26 mouse cellular contexts compared by ENCODE assay signal in the genomic region with DNA sequence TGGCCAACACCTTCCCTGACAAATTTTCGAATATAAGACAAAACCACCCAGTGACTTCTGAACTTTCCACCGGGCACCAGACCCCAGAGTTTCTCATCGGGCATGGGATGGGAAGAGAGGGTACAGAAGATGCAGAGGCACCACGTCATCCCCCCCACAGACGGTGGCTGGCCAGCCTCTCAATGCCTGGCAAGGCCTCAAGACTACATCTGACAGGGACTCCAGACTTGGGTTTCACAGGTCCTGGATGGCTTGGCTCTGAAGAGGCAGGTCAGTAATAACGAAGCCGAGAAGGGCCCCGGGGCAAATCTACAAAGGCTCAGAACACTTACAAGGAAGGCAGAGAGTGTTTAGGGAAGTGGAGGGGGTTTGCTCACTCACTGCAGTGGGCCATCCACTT. TPM values are rescaled to one million over a fixed set of nuclear protein-coding genes. Genes with fewer than 3 reads are reported as not detected.
DNase-seq lines count a peak whose midpoint lies in the region; ATAC-seq and TF ChIP-seq lines count a peak whose summit lies in the region.
"Had no signal": no experiment of that assay in that cellular context is flagged by ENCODE, and none has a peak within 500 bp of the region (broad histone marks: within the 10 kb centered on the region; RNA-seq: fewer than 3 reads in every experiment).

No protein-coding gene starts in this region.

- intact Hi-C loops in heart, postnatal 14 days (cut with DNase I): no loop called here

- H3K9ac ChIP-seq in liver, embryonic 11.5 days (ENCODE audit: low read depth, low read length): 0 out of 2 replicates have a peak overlapping the region, but pooled peaks have one; percentile 14
- H3K9ac ChIP-seq in liver, embryonic 16.5 days (ENCODE audit: low read depth, low read length): no peak overlapping the region
- no peak overlapping the region for H3K9ac ChIP-seq in midbrain, embryonic 15.5 days
- H3K9ac ChIP-seq: embryonic facial prominence, embryonic 13.5 days; forebrain, embryonic 15.5 days; hindbrain, embryonic 12.5 days; intestine, embryonic 15.5 days; limb, embryonic 15.5 days had no signal

- no peak for TF ChIP-seq CTCF in G1E (IDR thresholded peaks at IDR 0.05; ENCODE audit: low read depth, low read length)

- no peaks in the 10 kb centered on the region for H3K27me3 ChIP-seq in G1E (ENCODE audit: insufficient read depth, low read length)
- no peaks in the 10 kb centered on the region for H3K27me3 ChIP-seq in liver, embryonic 11.5 days (replicated peaks; ENCODE audit: control insufficient read depth, insufficient read depth, low read length)
- H3K27me3 ChIP-seq in liver, embryonic 16.5 days (ENCODE audit: control insufficient read depth, insufficient read depth, low read depth, low read length): no peaks in the 10 kb centered on the region
- no peaks in the 10 kb centered on the region for H3K27me3 ChIP-seq in midbrain, embryonic 15.5 days (replicated peaks)
- H3K27me3 ChIP-seq: embryonic facial prominence, embryonic 13.5 days; forebrain, embryonic 15.5 days; hindbrain, embryonic 12.5 days; intestine, embryonic 15.5 days; limb, embryonic 15.5 days had no signal

- WGBS in liver, embryonic 11.5 days: 84% methylated on average over 8 of the region's 8 CpGs
- whole genome bisulfite sequencing in liver, embryonic 16.5 days (ENCODE audit: insufficient replicate concordance): 59% methylated on average over 8 of the region's 8 CpGs
- WGBS in midbrain, embryonic 15.5 days: 93% methylated on average over 8 of the region's 8 CpGs

- peak; percentile 75 for DNase-seq in heart, adult 11 months
- DNase-seq in heart, postnatal 14 days: no peak
- no peak for DNase-seq in G1E (ENCODE audit: low spot score)
- DNase-seq in liver, embryonic 11.5 days (ENCODE audit: low spot score): no peak
- no peak for DNase-seq in layer of hippocampus, adult 9-11 months
- DNase-seq: adrenal gland, postnatal 14 days; cerebellum, adult 11-12 months; cerebellum, adult 9-11 months; gastrocnemius, postnatal 36 days; kidney, adult 2 months; kidney, postnatal 36 days; lung, postnatal 4 days; thymus, postnatal 4 days had no signal

- peak overlapping the region; percentile 14; the same call in 1 of the 2 replicates for H3K4me3 ChIP-seq in G1E (ENCODE audit: low read depth, low read length)
- no peak overlapping the region for H3K4me3 ChIP-seq in liver, embryonic 11.5 days (ENCODE audit: low read depth, low read length)
- H3K4me3 ChIP-seq in liver, embryonic 16.5 days (ENCODE audit: low read depth, low read length): no peak overlapping the region
- H3K4me3 ChIP-seq in midbrain, embryonic 15.5 days: no peak overlapping the region
- H3K4me3 ChIP-seq: embryonic facial prominence, embryonic 13.5 days; forebrain, embryonic 10.5 days; forebrain, embryonic 15.5 days; hindbrain, embryonic 12.5 days; intestine, embryonic 15.5 days; layer of hippocampus, adult 2 months; limb, embryonic 10.5 days; limb, embryonic 15.5 days had no signal

- no peaks in the 10 kb centered on the region for H3K9me3 ChIP-seq in G1E (replicated peaks)
- H3K9me3 ChIP-seq in liver, embryonic 11.5 days (ENCODE audit: control insufficient read depth, low read length): no peaks in the 10 kb centered on the region
- no peaks in the 10 kb centered on the region for H3K9me3 ChIP-seq in liver, embryonic 16.5 days (replicated peaks; ENCODE audit: control insufficient read depth, low read length)
- H3K9me3 ChIP-seq in midbrain, embryonic 15.5 days: no peaks in the 10 kb centered on the region
- H3K9me3 ChIP-seq: embryonic facial prominence, embryonic 13.5 days; forebrain, embryonic 10.5 days; forebrain, embryonic 15.5 days; hindbrain, embryonic 12.5 days; intestine, embryonic 15.5 days; limb, embryonic 10.5 days; limb, embryonic 15.5 days had no signal

- ATAC-seq in G1E (ENCODE audit: extremely low read depth, insufficient number of reproducible peaks, low FRiP score, poor library complexity, severe bottlenecking): no peak
- no peak for ATAC-seq in liver, embryonic 11.5 days (replicated peaks; ENCODE audit: low FRiP score)
- ATAC-seq in liver, embryonic 16.5 days (ENCODE audit: low read depth): no peak
- no peak for ATAC-seq in midbrain, embryonic 15.5 days (replicated peaks)
- ATAC-seq: forebrain, embryonic 15.5 days; hindbrain, postnatal 0 days; intestine, embryonic 15.5 days; lung, postnatal 0 days; midbrain, embryonic 16.5 days had no signal

- peaks cover 92% of the 10 kb centered on the region for H3K4me1 ChIP-seq in G1E (ENCODE audit: insufficient read depth, low read depth, low read length)
- peaks cover 90% of the 10 kb centered on the region for H3K4me1 ChIP-seq in liver, embryonic 11.5 days (replicated peaks; ENCODE audit: control insufficient read depth, insufficient read depth, low read length)
- H3K4me1 ChIP-seq in liver, embryonic 16.5 days (ENCODE audit: control insufficient read depth, low read depth, low read length): peaks cover 93% of the 10 kb centered on the region
- peaks cover 26% of the 10 kb centered on the region for H3K4me1 ChIP-seq in midbrain, embryonic 15.5 days
- H3K4me1 ChIP-seq: limb, embryonic 15.5 days had no signal

- H3K27ac ChIP-seq in liver, embryonic 11.5 days (ENCODE audit: low read depth, low read length): peak overlapping the region; percentile 60
- peak overlapping the region; percentile 40 for H3K27ac ChIP-seq in liver, embryonic 16.5 days (ENCODE audit: low read length)
- H3K27ac ChIP-seq in midbrain, embryonic 15.5 days: no peak overlapping the region
- H3K27ac ChIP-seq: embryonic facial prominence, embryonic 13.5 days; forebrain, embryonic 10.5 days; forebrain, embryonic 15.5 days; hindbrain, embryonic 12.5 days; hindbrain, postnatal 0 days; intestine, embryonic 15.5 days; layer of hippocampus, adult 2 months; limb, embryonic 10.5 days; limb, embryonic 15.5 days had no signal

- no peak overlapping the region for H3K4me2 ChIP-seq in liver, embryonic 11.5 days
- no peak overlapping the region for H3K4me2 ChIP-seq in liver, embryonic 16.5 days (ENCODE audit: low read depth, low read length)
- H3K4me2 ChIP-seq in midbrain, embryonic 15.5 days: no peak overlapping the region
- H3K4me2 ChIP-seq: embryonic facial prominence, embryonic 13.5 days; forebrain, embryonic 15.5 days; hindbrain, embryonic 12.5 days; intestine, embryonic 15.5 days; limb, embryonic 15.5 days had no signal

- peaks cover 66% of the 10 kb centered on the region for H3K36me3 ChIP-seq in G1E (replicated peaks)
- peaks cover 2% of the 10 kb centered on the region for H3K36me3 ChIP-seq in liver, embryonic 11.5 days (ENCODE audit: control insufficient read depth, insufficient read depth, low read length)
- no peaks in the 10 kb centered on the region for H3K36me3 ChIP-seq in liver, embryonic 16.5 days (ENCODE audit: control insufficient read depth, insufficient read depth)
- no peaks in the 10 kb centered on the region for H3K36me3 ChIP-seq in midbrain, embryonic 15.5 days (replicated peaks)
- H3K36me3 ChIP-seq: embryonic facial prominence, embryonic 13.5 days; forebrain, embryonic 15.5 days; intestine, embryonic 15.5 days; limb, embryonic 10.5 days; limb, embryonic 15.5 days had no signal

RNA-seq across cellular contexts. Expression of a gene that starts 33.9 kb away (rescaled TPM):
- total RNA-seq in heart, postnatal 14 days (2021): 100 to 1,000 TPM; 114 to 124 TPM
- 107 and 109 TPM in 2 replicates for total RNA-seq in G1E (2014; fragmentation: Nextera tagmentation)
- total RNA-seq in G1E (2017): 20.4 and 20.9 TPM in 2 replicates
- 29.8 and 38.1 TPM in 2 replicates for polyA plus RNA-seq in G1E (2012)
- polyA plus RNA-seq in liver, embryonic 11.5 days (2014; fragmentation: Nextera tagmentation; extraction: Ambion mirVana): 16.6 and 20.2 TPM in 2 replicates
- polyA plus RNA-seq in liver, embryonic 16.5 days (2015; fragmentation: Nextera tagmentation; extraction: Ambion mirVana): 9.2 and 9.3 TPM in 2 replicates
- polyA plus RNA-seq in midbrain, embryonic 15.5 days (2015; fragmentation: Nextera tagmentation; extraction: Ambion mirVana): 43.1 and 50.0 TPM in 2 replicates
